Mouse (Mus musculus): ENCODE data around the gene Mgll.

DNA sequence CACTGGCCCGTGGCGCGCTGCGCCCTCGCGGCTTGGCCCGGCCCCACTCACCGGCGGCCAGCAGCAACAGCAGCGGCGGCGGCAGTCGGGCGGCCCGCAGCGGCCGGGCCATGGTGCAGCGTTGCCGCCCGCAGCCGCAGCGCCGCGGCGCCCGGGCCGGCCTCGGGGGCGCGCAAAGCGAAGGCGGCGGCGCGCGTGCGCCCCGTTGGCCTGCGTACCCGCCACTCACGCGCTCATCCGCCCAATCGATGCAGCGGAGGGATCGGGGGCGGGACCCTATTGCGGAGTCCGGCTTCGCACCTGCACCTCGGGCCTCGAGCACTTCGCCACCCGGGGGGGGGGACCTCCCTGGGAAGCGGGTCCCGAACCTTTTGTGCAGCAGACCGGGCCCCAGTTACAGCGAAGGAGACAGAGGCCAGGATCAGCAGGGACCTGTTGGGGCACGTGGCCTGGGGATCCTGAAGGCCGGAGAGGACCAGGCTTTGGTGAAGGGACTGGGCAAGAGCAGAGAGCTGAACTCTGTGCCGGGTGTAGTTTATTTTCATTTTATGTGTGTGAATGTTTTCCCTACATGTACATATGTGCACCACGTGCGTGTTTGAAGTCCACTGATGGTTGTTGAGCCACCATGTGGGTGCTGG is 150.8 kb downstream of the Mgll start, which contains the start of gene Podxl2:
- TF ChIP-seq POLR2A (IDR thresholded peaks at IDR 0.05; ENCODE audit: borderline replicate concordance, insufficient read depth, low read length) (peak; percentile 38; the same call in 1 of the 2 replicates), CTCF (IDR thresholded peaks at IDR 0.05; ENCODE audit: borderline replicate concordance, insufficient read depth, low read depth, low read length) (no peak)

All from cerebellum, adult 2 months (tissue).